Mouse (Mus musculus) G1E (cell line): ENCODE data around the gene Ptpn11.

ENCODE experiments used
- CTCF ChIP-seq: IDR thresholded peaks from 2 replicates; pipeline ENCODE4 v1.5.1; 2012; ENCODE audit warnings: low read depth, low read length, inconsistent platforms, mixed read lengths
- GATA1 ChIP-seq: IDR thresholded peaks from 2 replicates; pipeline ENCODE4 v1.6.1; 2012; ENCODE audit warnings: borderline replicate concordance, low read length, inconsistent platforms, mixed read lengths
- GATA2 ChIP-seq: IDR thresholded peaks from 2 replicates; pipeline ENCODE4 v1.6.1; 2012; ENCODE audit warnings: low read depth, low read length, inconsistent platforms, borderline replicate concordance
- POLR2AphosphoS5 ChIP-seq: IDR thresholded peaks from 2 replicates; pipeline ENCODE4 v1.6.1; 2012; ENCODE audit warnings: low read depth, low read length, inconsistent platforms; ENCODE audit not compliant: insufficient replicate concordance
- TAL1 ChIP-seq: conservative IDR thresholded peaks from 2 replicates; pipeline ENCODE4 v1.6.1; 2012; ENCODE audit warnings: low read depth, low read length, inconsistent platforms, mixed read lengths

GRCm38 (mm10) chr5:121233726-121234125 lies 42.5 kb upstream of the Ptpn11 start:
- no peak for TF ChIP-seq CTCF
- TF ChIP-seq POLR2AphosphoS5, result no peak
- TF ChIP-seq GATA1, result no peak
- TF ChIP-seq GATA2, result no peak
- no peak for TF ChIP-seq TAL1
